ENCODE assay signal across 11 mouse cellular contexts in genomic region chr4:124317042-124317441, GRCm38 (mm10).
DNase-seq lines count a peak whose midpoint lies in the region; ATAC-seq and TF ChIP-seq lines count a peak whose summit lies in the region.
"Had no signal": no experiment of that assay in that cellular context is flagged by ENCODE, and none has a peak within 500 bp of the region (broad histone marks: within the 10 kb centered on the region; RNA-seq: fewer than 3 reads in every experiment).

No protein-coding gene starts in this region.

- H3K27me3 ChIP-seq in heart, embryonic 10.5 days (ENCODE audit: insufficient read depth, poor library complexity, severe bottlenecking): peaks cover 6% of the 10 kb centered on the region; the same call in 1 of the 2 replicates
- H3K27me3 ChIP-seq in heart, adult 2 months (ENCODE audit: control insufficient read depth, insufficient read depth, low read length): no peaks in the 10 kb centered on the region
- H3K27me3 ChIP-seq in embryonic facial prominence, embryonic 11.5 days (ENCODE audit: control insufficient read depth, insufficient read depth, low read length): no peaks in the 10 kb centered on the region
- peaks cover 26% of the 10 kb centered on the region for H3K27me3 ChIP-seq in forebrain, embryonic 12.5 days

- no peak for TF ChIP-seq CTCF in heart, adult 2 months (IDR thresholded peaks at IDR 0.05)

- H3K79me2 ChIP-seq in heart, adult 2 months (replicated peaks; ENCODE audit: control insufficient read depth, insufficient read depth, low read length): no peaks in the 10 kb centered on the region

- peak; percentile 82 for DNase-seq in heart, embryonic 10.5 days (ENCODE audit: low spot score)
- DNase-seq in heart, adult 2 months: no peak
- DNase-seq in 416B (ENCODE audit: low read depth): peak; percentile 6
- DNase-seq in embryonic facial prominence, embryonic 11.5 days (ENCODE audit: low spot score): peak; percentile 78
- DNase-seq in kidney, postnatal 36 days: peak; percentile 52 to 79
- no peak for DNase-seq in cerebellum, postnatal 25 days
- DNase-seq in left cerebral cortex, postnatal 36 days (ENCODE audit: low spot score in 2 of 2): no peak

- H3K36me3 ChIP-seq in heart, embryonic 10.5 days: no peaks in the 10 kb centered on the region
- H3K36me3 ChIP-seq in heart, adult 2 months (ENCODE audit: control insufficient read depth, insufficient read depth, low read length): no peaks in the 10 kb centered on the region
- H3K36me3 ChIP-seq in embryonic facial prominence, embryonic 11.5 days (replicated peaks; ENCODE audit: control insufficient read depth, insufficient read depth, low read depth, low read length): no peaks in the 10 kb centered on the region
- no peaks in the 10 kb centered on the region for H3K36me3 ChIP-seq in forebrain, embryonic 12.5 days (replicated peaks)
- H3K36me3 ChIP-seq: neural tube, embryonic 15.5 days had no signal

- H3K9me3 ChIP-seq in heart, embryonic 10.5 days: no peaks in the 10 kb centered on the region
- no peaks in the 10 kb centered on the region for H3K9me3 ChIP-seq in embryonic facial prominence, embryonic 11.5 days (replicated peaks; ENCODE audit: control insufficient read depth, low read length)
- no peaks in the 10 kb centered on the region for H3K9me3 ChIP-seq in forebrain, embryonic 12.5 days
- H3K9me3 ChIP-seq: neural tube, embryonic 15.5 days had no signal

- TF ChIP-seq POLR2A in heart, adult 2 months (IDR thresholded peaks at IDR 0.05; ENCODE audit: insufficient read depth, low read depth, low read length): no peak

- no peak for ATAC-seq in embryonic facial prominence, embryonic 11.5 days (replicated peaks; ENCODE audit: insufficient number of reproducible peaks, low FRiP score, low TSS enrichment, low read depth)
- no peak for ATAC-seq in forebrain, embryonic 12.5 days (ENCODE audit: low FRiP score)
- ATAC-seq: CD4-positive, CD25-positive, alpha-beta regulatory T cell, adult 4 months had no signal

- H3K9ac ChIP-seq in heart, adult 2 months (ENCODE audit: low read depth, low read length): no peak overlapping the region
- H3K9ac ChIP-seq in embryonic facial prominence, embryonic 11.5 days (replicated peaks; ENCODE audit: low read length): no peak overlapping the region
- H3K9ac ChIP-seq in forebrain, embryonic 12.5 days: no peak overlapping the region
- H3K9ac ChIP-seq: neural tube, embryonic 15.5 days had no signal

- no peak overlapping the region for H3K4me2 ChIP-seq in embryonic facial prominence, embryonic 11.5 days (ENCODE audit: low read depth, low read length)
- H3K4me2 ChIP-seq in forebrain, embryonic 12.5 days: no peak overlapping the region
- H3K4me2 ChIP-seq: neural tube, embryonic 15.5 days had no signal

- no peak overlapping the region for H3K4me3 ChIP-seq in heart, embryonic 10.5 days
- H3K4me3 ChIP-seq in heart, adult 2 months: no peak overlapping the region
- H3K4me3 ChIP-seq in embryonic facial prominence, embryonic 11.5 days (ENCODE audit: low read depth, low read length): no peak overlapping the region
- no peak overlapping the region for H3K4me3 ChIP-seq in forebrain, embryonic 12.5 days (replicated peaks)
- H3K4me3 ChIP-seq: neural tube, embryonic 15.5 days had no signal

- intact Hi-C loops in heart, adult 2 months (cut with DNase I): no loop called here
- intact Hi-C loops in left cerebral cortex, postnatal 36 days (cut with DNase I): no loop called here

- H3K4me1 ChIP-seq in heart, embryonic 10.5 days: no peaks in the 10 kb centered on the region
- H3K4me1 ChIP-seq in heart, adult 2 months (ENCODE audit: control insufficient read depth, insufficient read depth, low read length): no peaks in the 10 kb centered on the region
- H3K4me1 ChIP-seq in embryonic facial prominence, embryonic 11.5 days (ENCODE audit: control insufficient read depth, insufficient read depth, low read length): no peaks in the 10 kb centered on the region
- peaks cover 6% of the 10 kb centered on the region; the same call in 1 of the 2 replicates for H3K4me1 ChIP-seq in forebrain, embryonic 12.5 days
- H3K4me1 ChIP-seq: neural tube, embryonic 15.5 days had no signal

- whole genome bisulfite sequencing in heart, embryonic 10.5 days: 18% methylated on average over 4 of the region's 4 CpGs
- WGBS in heart, adult 2 months: 17% methylated on average over 4 of the region's 4 CpGs
- 27% methylated on average over 4 of the region's 4 CpGs for WGBS in embryonic facial prominence, embryonic 11.5 days
- 36% methylated on average over 4 of the region's 4 CpGs for WGBS in forebrain, embryonic 12.5 days

- H3K27ac ChIP-seq in heart, embryonic 10.5 days: no peak overlapping the region
- no peak overlapping the region for H3K27ac ChIP-seq in heart, adult 2 months
- H3K27ac ChIP-seq in embryonic facial prominence, embryonic 11.5 days (replicated peaks; ENCODE audit: low read depth, low read length): no peak overlapping the region
- no peak overlapping the region for H3K27ac ChIP-seq in forebrain, embryonic 12.5 days
- H3K27ac ChIP-seq: macrophage; neural tube, embryonic 15.5 days had no signal

- no peak for TF ChIP-seq EP300 in heart, adult 2 months (IDR thresholded peaks at IDR 0.05; ENCODE audit: insufficient read depth, low read depth, low read length)

Comparison
In these comparisons a context has a peak if more than half of its experiments do, and no peak if none do; other contexts are left out.
1. DNase-seq: peak in heart, embryonic 10.5 days (single experiment), 416B (single experiment), embryonic facial prominence, embryonic 11.5 days (single experiment) and kidney, postnatal 36 days (2 of 2); none in heart, adult 2 months (0 of 2), cerebellum, postnatal 25 days (0 of 2) and left cerebral cortex, postnatal 36 days (0 of 2).